31 mouse cellular contexts compared by ENCODE assay signal in the genomic region with DNA sequence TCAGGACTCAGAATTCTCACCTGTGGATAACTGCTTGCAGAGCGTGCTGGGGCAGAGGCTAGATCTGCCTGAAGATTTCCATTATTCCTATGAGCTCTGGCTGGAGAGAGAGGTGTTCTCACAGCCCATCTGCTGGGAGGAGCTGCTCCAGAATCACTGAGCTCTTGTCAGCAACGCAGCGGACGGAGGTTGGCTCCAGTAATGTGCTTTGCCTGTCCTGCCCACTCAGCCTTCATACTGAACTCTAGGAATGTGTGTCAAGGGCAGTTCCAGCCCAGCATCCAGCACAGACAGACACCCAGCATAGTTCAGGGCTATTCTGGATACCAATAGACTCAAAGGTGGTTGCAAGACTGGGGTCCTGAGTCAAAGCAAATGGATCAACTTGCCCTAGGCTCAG. TPM values are rescaled to one million over a fixed set of nuclear protein-coding genes. Genes with fewer than 3 reads are reported as not detected.
DNase-seq lines count a peak whose midpoint lies in the region; TF ChIP-seq lines count a peak whose summit lies in the region.
"Had no signal": no experiment of that assay in that cellular context is flagged by ENCODE, and none has a peak within 500 bp of the region (broad histone marks: within the 10 kb centered on the region; RNA-seq: fewer than 3 reads in every experiment).

No protein-coding gene starts in this region.

- no peak for TF ChIP-seq CTCF in thymus, adult 2 months (IDR thresholded peaks at IDR 0.05; ENCODE audit: borderline replicate concordance, control insufficient read depth, extremely low read depth, insufficient read depth, low read length, poor library complexity)

- no peak for TF ChIP-seq POLR2A in thymus, adult 2 months (IDR thresholded peaks at IDR 0.05; ENCODE audit: control insufficient read depth, extremely low read depth, insufficient read depth, low read length, poor library complexity)

- intact Hi-C loops in heart, postnatal 36 days (cut with DNase I) = loop anchor here (5.0 kb wide), 1 partner anchor 126 kb away; no protein-coding TSS in a partner anchor
- intact Hi-C loops in left cerebral cortex, postnatal 14 days (cut with DNase I) = no loop called here
- intact Hi-C loops in left cerebral cortex, postnatal 4 days (cut with DNase I) = no loop called here
- intact Hi-C loops in left cerebral cortex, postnatal 36 days (cut with DNase I) = no loop called here

- no peaks in the 10 kb centered on the region for H3K36me3 ChIP-seq in thymus, adult 2 months (ENCODE audit: control insufficient read depth, insufficient read depth, low read length)
- H3K36me3 ChIP-seq: embryonic facial prominence, embryonic 12.5 days; kidney, embryonic 15.5 days; limb, embryonic 10.5 days; limb, embryonic 15.5 days; liver, embryonic 13.5 days; midbrain, embryonic 12.5 days; neural tube, embryonic 12.5 days; stomach, embryonic 15.5 days had no signal

- no peaks in the 10 kb centered on the region for H3K27me3 ChIP-seq in thymus, adult 2 months (ENCODE audit: control insufficient read depth, insufficient read depth, low read length)
- H3K27me3 ChIP-seq: embryonic facial prominence, embryonic 12.5 days; kidney, embryonic 15.5 days; limb, embryonic 15.5 days; liver, embryonic 13.5 days; midbrain, embryonic 12.5 days; neural tube, embryonic 12.5 days; stomach, embryonic 15.5 days had no signal

- no peaks in the 10 kb centered on the region for H3K4me1 ChIP-seq in thymus, adult 2 months (replicated peaks; ENCODE audit: control insufficient read depth, insufficient read depth, low read length)
- H3K4me1 ChIP-seq: embryonic facial prominence, embryonic 12.5 days; heart, embryonic 10.5 days; kidney, embryonic 15.5 days; limb, embryonic 10.5 days; limb, embryonic 15.5 days; liver, embryonic 13.5 days; midbrain, embryonic 12.5 days; neural tube, embryonic 12.5 days; stomach, embryonic 15.5 days had no signal

- 97% methylated on average over 4 of the region's 4 CpGs for WGBS in thymus, adult 2 months

- peak; percentile 80 for DNase-seq in heart, adult 11 months
- no peak for DNase-seq in heart, postnatal 36 days
- DNase-seq in left cerebral cortex, postnatal 14 days (ENCODE audit: low spot score in 2 of 2) = peak; percentile 17 to 22
- no peak for DNase-seq in left cerebral cortex, postnatal 4 days
- peak; percentile 18 for DNase-seq in adrenal gland, postnatal 25 days
- DNase-seq in left cerebral cortex, postnatal 36 days (ENCODE audit: low spot score in 2 of 2) = peak; percentile 29 to 35
- no peak for DNase-seq in thymus, adult 2 months
- DNase-seq: B cell, adult 2 months; cerebellum, adult 11 months; cerebellum, adult 9-10 months; cerebellum, postnatal 36 days; gastrocnemius, postnatal 10 days; kidney, adult 18-20 months; kidney, postnatal 25 days; liver, embryonic 13.5 days; lung, adult 18-20 months; lung, postnatal 4 days; thymus, adult 18-20 months; thymus, postnatal 4 days had no signal

- no peak overlapping the region for H3K27ac ChIP-seq in thymus, adult 2 months (ENCODE audit: control insufficient read depth, insufficient read depth, low read length)
- H3K27ac ChIP-seq: embryonic facial prominence, embryonic 12.5 days; heart, embryonic 10.5 days; hindbrain, embryonic 14.5 days; kidney, embryonic 15.5 days; limb, embryonic 10.5 days; limb, embryonic 15.5 days; liver, embryonic 13.5 days; midbrain, embryonic 12.5 days; neural tube, embryonic 12.5 days; stomach, embryonic 15.5 days had no signal

- no peak overlapping the region for H3K4me3 ChIP-seq in thymus, adult 2 months (ENCODE audit: control insufficient read depth, insufficient read depth, low read length)
- H3K4me3 ChIP-seq: embryonic facial prominence, embryonic 12.5 days; heart, embryonic 10.5 days; kidney, embryonic 15.5 days; limb, embryonic 10.5 days; limb, embryonic 15.5 days; liver, embryonic 13.5 days; megakaryocyte, embryonic 14.5 days; midbrain, embryonic 12.5 days; myocyte; neural tube, embryonic 12.5 days; stomach, embryonic 15.5 days had no signal

RNA-seq across cellular contexts. Expression of gene Strip2, which starts 39.9 kb away (rescaled TPM):
- total RNA-seq in heart, postnatal 36 days (2021) = 10 to 100 TPM; 50.0 to 53.1 TPM
- 10 to 100 TPM; 13.2 to 14.9 TPM for total RNA-seq in left cerebral cortex, postnatal 14 days (2021)
- 1 to 10 TPM; 5.2 to 6.1 TPM for total RNA-seq in left cerebral cortex, postnatal 4 days (2021)
- 1.00 and 1.2 TPM in 2 replicates for total RNA-seq in adrenal gland, postnatal 25 days (2021)
- total RNA-seq in left cerebral cortex, postnatal 36 days (2021) = 10 to 100 TPM; 19.6 to 30.6 TPM
- polyA plus RNA-seq in thymus, adult 2 months (2012; rRNA removed) = 4.9 and 6.6 TPM in 2 replicates
- total RNA-seq: granulocyte monocyte progenitor cell, adult 5-6 weeks had no signal

Comparison
In these comparisons a context has a peak if more than half of its experiments do, and no peak if none do; other contexts are left out.
1. DNase-seq: peak in heart, adult 11 months (single experiment), left cerebral cortex, postnatal 14 days (2 of 2), adrenal gland, postnatal 25 days (single experiment) and left cerebral cortex, postnatal 36 days (2 of 2); none in heart, postnatal 36 days (0 of 2), left cerebral cortex, postnatal 4 days (single experiment) and thymus, adult 2 months (single experiment).